Mouse (Mus musculus) heart, adult 2 months (tissue): ENCODE data around the gene Ddx4.

Source experiments
- CTCF ChIP-seq: fragments of 200-600 bp; IDR thresholded peaks from 2 replicates; pipeline ENCODE4 v1.8.1; 2022; ENCODE audit warnings: antibody characterized with exemption, mild to moderate bottlenecking, moderate library complexity
- EP300 ChIP-seq: fragments of 200-500 bp; IDR thresholded peaks from 2 replicates; pipeline ENCODE4 v1.6.1; 2011; ENCODE audit warnings: low read depth, low read length, control low read depth; ENCODE audit not compliant: insufficient read depth
- POLR2A ChIP-seq: fragments of 200-500 bp; IDR thresholded peaks from 2 replicates; pipeline ENCODE4 v1.6.1; 2011; ENCODE audit warnings: mild to moderate bottlenecking, low read depth, low read length, control low read depth; ENCODE audit not compliant: insufficient read depth

DNA sequence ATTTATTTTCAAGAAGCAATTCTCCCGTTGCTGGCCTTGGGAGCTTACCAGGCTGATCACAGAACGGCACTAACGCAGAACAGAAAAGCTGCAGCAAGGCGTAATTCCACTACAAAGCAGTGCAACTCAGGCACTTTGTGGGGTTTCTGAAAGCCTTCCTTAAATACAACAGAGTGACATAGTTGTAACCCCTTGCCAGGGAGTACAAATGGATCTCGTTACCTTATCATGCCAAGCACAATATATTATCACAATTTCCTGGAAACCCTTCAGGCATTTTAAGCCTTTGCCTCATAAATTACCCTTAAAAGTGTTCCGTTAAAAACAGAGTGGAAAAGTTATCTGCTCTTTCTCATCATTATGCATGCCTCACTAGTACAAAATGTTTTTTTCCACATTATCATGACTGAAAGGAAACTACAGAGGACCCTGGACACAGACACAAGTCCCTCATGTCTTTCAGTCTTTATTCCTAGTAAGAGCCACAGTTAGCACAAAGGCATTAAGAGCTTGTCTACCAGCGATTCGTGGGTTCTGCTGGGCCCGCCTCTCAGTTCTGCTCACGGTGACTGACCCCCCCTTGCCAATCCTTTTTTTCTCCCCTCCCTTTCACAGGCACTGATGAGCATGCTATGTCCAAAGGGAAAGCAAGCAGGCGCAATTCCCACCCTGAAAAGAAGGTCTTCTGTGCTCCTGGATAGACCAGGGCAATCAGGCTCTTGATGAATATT lies 71.5 kb downstream of the Ddx4 start:
- TF ChIP-seq CTCF (no peak), POLR2A (no peak), EP300 (no peak)
